Mouse (Mus musculus): ENCODE results near the gene Palld.
A peak's percentile ranks its signal among the peaks of the same experiment; 100 is the strongest.

Gene Palld

DNA sequence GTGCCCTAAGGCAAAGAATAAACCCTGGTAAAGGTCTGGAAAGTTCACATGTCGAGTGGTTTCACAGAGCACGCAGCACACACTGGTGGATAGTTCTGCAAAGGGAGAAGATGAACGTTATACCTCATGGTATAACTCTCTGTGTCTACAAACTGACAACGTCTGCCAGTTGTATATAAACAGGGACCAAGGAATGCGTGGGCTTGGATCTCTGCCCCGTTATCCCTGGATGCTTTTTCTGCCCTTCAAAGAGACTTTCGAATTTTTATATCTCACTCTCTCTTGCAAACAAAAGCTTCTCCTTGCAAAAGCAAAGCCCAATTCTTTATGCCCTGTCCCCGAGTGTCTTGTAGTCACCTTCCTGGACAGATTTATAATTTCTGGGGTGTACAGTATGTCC, 319.9 kb downstream of the Palld start:
- no peak for DNase-seq

- DNase-seq = no peak
These were observed 321.2 kb downstream of the Palld start for GRCm38 (mm10) chr8:61581259-61581658.

DNA sequence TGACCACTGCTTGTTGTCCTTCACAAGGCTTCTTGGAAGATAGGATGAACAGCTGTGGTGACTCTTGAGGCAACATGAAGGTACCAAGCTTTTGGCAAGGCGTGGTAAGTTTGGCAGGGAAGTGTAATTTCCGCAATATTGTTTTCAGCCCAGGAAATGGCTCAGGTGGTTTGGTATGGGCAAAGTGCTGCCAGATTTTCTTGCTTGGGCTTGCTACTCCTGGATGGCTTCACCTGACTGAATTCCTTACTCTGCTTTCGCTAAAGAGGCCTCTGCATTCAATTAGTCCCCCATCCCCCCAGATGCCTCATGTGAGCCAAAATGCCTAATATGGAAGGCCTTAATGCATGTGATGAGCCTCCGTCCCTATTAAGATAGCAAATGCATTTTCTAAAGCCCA, 322.7 kb downstream of the Palld start:
- DNase-seq = no peak

GRCm38 (mm10) chr8:61578754-61579153, 323.7 kb downstream of the Palld start:
- no peak for DNase-seq

- no peak for DNase-seq
These were observed 327.3 kb downstream of the Palld start for GRCm38 (mm10) chr8:61575096-61575653.

DNA sequence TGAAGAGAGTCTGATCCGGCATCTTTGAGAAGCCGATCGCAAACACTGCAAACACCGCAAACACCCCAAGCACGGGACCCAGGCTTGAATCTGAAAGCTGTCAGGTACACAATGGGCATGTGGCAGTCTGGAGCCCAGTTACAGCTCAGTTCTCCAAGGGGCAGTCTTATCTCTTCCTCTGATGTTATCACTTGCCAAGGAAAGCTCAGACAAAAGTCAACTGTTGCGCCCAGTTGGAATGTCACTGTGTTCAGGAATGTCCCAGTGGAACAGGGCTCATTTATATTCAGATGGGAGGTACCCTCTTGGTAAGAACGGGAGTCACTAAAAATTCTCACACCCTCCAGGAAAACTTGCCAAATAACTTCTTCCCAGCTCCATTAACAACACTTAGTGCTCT, 328.0 kb downstream of the Palld start:
- DNase-seq = no peak

- DNase-seq = no peak
These were observed 329.1 kb downstream of the Palld start for GRCm38 (mm10) chr8:61573179-61573937.

DNA sequence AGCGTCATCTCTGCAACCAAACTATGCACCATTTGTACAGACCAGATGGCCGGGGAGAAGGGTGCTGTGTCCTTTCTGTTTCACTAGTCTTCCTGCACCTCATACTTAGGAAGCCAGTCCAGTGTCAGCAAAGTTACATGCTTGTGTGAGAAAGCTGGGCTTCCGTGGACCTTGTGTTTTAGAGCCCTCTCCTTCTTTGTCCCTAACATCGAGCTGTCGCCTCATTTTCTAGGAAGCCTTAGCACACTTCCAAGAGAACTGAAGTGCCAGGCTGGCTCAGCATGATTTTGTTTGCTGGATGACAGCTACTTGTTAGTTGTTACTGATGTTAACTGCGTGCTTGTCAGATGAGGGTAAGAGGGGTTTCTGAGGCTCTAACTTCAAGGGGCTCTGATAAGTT, 329.8 kb downstream of the Palld start:
- DNase-seq = no peak

DNA sequence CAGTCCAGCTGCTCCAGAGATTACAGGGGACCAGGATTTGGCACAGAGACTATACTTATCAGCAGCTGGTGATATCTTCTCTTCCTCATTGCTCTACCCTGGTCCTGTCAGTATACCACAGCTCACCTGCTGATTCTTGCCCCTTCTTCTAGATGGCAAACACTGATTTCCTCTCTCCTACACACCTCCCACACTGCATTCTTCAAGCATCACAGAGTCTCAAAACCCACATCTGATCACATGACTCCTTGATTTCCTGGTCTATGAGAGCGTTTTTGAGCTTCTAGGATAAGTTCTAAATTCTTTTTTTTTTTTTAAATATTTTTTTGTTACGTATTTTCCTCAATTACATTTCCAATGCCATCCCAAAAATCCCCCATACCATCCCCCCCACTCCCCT, 331.9 kb downstream of the Palld start:
- DNase-seq = no peak

- no peak for DNase-seq
These were observed 332.8 kb downstream of the Palld start for GRCm38 (mm10) chr8:61569721-61570120.

DNA sequence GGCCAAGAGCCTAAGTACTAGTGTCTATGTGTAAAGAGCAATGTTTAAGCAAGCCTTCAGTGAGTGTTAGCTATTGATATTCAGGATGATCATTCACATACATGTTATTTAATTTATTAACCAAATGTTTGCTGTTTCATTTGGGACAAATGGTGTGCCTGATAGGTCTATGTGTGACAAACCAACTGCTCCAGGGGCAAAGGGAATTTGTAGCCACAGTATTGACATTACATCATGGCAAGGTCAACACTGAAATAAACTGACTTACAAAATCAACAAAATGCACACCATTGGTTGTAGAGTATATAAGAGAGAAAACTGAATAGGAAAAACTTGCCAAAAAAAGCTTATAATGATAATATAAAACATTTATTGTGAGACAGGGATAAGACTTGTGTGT, 333.3 kb downstream of the Palld start:
- DNase-seq = no peak

DNA sequence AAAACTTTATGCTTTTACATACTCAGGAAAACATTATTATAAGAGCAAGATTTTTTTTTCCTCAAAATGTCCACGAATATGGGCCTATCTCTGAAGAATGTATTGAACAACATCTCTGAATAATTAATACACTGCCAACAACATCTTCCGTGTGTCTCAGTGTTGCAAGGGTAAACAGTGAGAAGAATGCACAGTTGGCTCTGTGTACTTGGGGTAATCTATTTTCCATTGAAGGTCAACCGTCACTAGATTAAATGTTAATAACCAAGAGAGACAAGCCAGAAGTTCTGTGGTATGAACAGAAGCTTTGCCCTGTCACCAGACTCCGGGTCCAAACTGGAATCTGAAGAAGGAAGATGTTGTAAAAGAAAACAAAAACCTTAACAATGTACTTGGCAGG, 339.1 kb downstream of the Palld start:
- DNase-seq = no peak

- DNase-seq = no peak
These were observed 339.9 kb downstream of the Palld start for GRCm38 (mm10) chr8:61562626-61563025.

DNA sequence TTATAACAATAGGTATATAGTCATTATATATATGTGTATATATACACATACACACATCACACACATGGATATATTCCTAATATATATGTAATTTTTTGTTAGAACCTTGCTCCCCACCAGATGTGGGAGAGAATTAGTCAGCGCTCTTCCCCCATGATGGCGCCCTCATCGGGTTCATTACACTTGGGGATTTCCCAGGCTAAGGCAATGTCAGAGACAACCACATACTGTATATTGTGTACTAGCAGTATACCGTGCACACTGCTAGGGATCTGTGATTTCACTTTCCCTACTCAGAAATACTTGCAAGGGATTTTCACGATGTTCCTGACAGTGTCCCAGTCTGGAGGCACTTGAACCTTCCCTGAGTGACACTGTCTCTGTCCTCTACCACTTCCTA, 341.3 kb downstream of the Palld start:
- DNase-seq = no peak

GRCm38 (mm10) chr8:61559979-61560378, 342.5 kb downstream of the Palld start:
- no peak for DNase-seq

DNA sequence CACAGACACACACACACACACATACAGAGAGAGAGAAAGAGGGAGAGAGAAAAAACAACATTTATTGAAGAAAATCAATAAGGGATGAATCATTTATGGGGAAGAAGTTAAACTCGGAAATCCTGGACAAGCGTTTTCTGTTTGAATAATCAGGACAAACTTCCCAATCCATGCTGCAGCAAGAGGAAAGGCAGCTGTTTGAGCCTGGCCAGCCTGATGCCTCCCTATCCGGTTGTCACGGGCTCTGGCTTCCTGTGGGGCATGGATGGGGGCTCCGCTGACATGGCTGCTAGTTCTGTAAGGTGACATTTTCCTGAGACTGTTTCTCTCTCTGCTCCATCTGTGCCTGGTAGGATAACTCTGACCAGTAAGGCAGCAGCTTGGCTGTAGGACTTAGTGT, 343.0 kb downstream of the Palld start:
- peak; percentile 26 to 40 for DNase-seq

GRCm38 (mm10) chr8:61558051-61558846, 344.2 kb downstream of the Palld start:
- peak; percentile 54 to 68 for DNase-seq

- DNase-seq = no peak
These were observed 345.5 kb downstream of the Palld start for GRCm38 (mm10) chr8:61557036-61557435.

- DNase-seq = peak in 1 of 2 experiments; percentile 23
These were observed 346.3 kb downstream of the Palld start for GRCm38 (mm10) chr8:61556219-61556618.

GRCm38 (mm10) chr8:61555343-61555742, 347.1 kb downstream of the Palld start:
- no peak for DNase-seq

DNA sequence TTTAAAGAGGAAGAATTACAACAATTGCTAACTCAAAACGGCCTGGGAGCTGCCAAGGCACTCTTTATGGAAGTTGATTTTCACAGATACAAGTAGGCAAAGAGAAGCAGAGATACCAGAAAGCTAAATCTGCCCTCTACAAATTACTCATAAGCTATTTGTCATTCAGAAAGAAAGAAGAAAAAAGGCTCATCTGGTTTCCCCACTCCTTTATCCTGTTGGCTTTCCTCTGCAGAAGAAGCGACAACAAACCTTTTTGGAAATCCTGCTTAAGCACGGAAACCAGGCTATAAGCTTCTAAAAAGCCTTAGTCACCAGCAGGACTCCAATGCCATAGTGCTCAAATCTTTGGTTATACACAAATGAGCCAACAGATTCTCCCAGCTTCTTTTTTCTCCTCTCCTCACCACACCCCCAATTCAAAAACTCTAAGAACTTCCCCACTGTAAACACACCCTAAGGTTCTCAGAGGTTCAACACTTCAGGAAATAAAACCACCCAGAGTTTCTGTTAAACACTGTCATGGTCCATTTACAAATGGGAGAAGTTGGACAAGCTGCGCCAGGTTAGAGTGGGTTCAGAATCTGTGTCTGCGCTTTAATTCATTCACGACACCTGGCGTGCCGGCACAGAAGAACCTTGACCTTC, 349.6 kb downstream of the Palld start:
- no peak for DNase-seq

GRCm38 (mm10) chr8:61552221-61552620, 350.3 kb downstream of the Palld start:
- DNase-seq = no peak

GRCm38 (mm10) chr8:61550006-61550748, 352.3 kb downstream of the Palld start:
- no peak for DNase-seq

All from kidney, postnatal 4 days (tissue).